Mouse (Mus musculus): ENCODE data around the gene Anp32e. TPM values are rescaled to one million over a fixed set of nuclear protein-coding genes. Genes with fewer than 3 reads are reported as not detected.
A peak's percentile ranks its signal among the peaks of the same experiment; 100 is the strongest.

Gene Anp32e
- polyA plus RNA-seq, 1 experiment from 2014 or later, result 110 TPM

GRCm38 (mm10) chr3:95987386-95988110 lies 58.5 kb downstream of the Anp32e start:
- Histone ChIP-seq H3K4me2 (ENCODE audit: low read length) (no peak overlapping the region), H3K27me3 (replicated peaks; ENCODE audit: control insufficient read depth, insufficient read depth, low read length) (no peaks in the 10 kb centered on the region), H3K36me3 (ENCODE audit: control insufficient read depth, insufficient read depth, low read length) (peaks cover 37% of the 10 kb centered on the region), H3K9ac (ENCODE audit: low read depth, low read length) (no peak overlapping the region), H3K4me3 (ENCODE audit: low read length) (no peak overlapping the region), H3K9me3 (ENCODE audit: control insufficient read depth, low read length) (no peaks in the 10 kb centered on the region), H3K27ac (ENCODE audit: low read depth, low read length) (no peak overlapping the region), H3K4me1 (ENCODE audit: control insufficient read depth, insufficient read depth, low read depth, low read length) (peaks cover 25% of the 10 kb centered on the region)
- WGBS, result 79% methylated on average over 6 of the region's 6 CpGs
- no peak for ATAC-seq

GRCm38 (mm10) chr3:95988138-95988537 lies 59.1 kb downstream of the Anp32e start:
- H3K9ac ChIP-seq (ENCODE audit: low read depth, low read length), result no peak overlapping the region
- ATAC-seq, result no peak
- no peak overlapping the region for H3K27ac ChIP-seq (ENCODE audit: low read depth, low read length)
- H3K4me2 ChIP-seq (ENCODE audit: low read length), result no peak overlapping the region
- peaks cover 31% of the 10 kb centered on the region for H3K4me1 ChIP-seq (ENCODE audit: control insufficient read depth, insufficient read depth, low read depth, low read length)
- H3K27me3 ChIP-seq (replicated peaks; ENCODE audit: control insufficient read depth, insufficient read depth, low read length), result no peaks in the 10 kb centered on the region
- H3K9me3 ChIP-seq (ENCODE audit: control insufficient read depth, low read length), result no peaks in the 10 kb centered on the region
- WGBS, result 94% methylated on average over 1 of the region's 1 CpGs
- H3K36me3 ChIP-seq (ENCODE audit: control insufficient read depth, insufficient read depth, low read length), result peaks cover 37% of the 10 kb centered on the region
- H3K4me3 ChIP-seq (ENCODE audit: low read length), result no peak overlapping the region

- peaks cover 39% of the 10 kb centered on the region for H3K4me1 ChIP-seq (ENCODE audit: control insufficient read depth, insufficient read depth, low read depth, low read length)
- 51% methylated on average over 10 of the region's 10 CpGs for WGBS
- no peaks in the 10 kb centered on the region for H3K9me3 ChIP-seq (ENCODE audit: control insufficient read depth, low read length)
- H3K4me3 ChIP-seq (ENCODE audit: low read length), result no peak overlapping the region
- no peak for ATAC-seq
- H3K4me2 ChIP-seq (ENCODE audit: low read length), result no peak overlapping the region
- H3K36me3 ChIP-seq (ENCODE audit: control insufficient read depth, insufficient read depth, low read length), result peaks cover 37% of the 10 kb centered on the region
- H3K9ac ChIP-seq (ENCODE audit: low read depth, low read length), result no peak overlapping the region
- no peaks in the 10 kb centered on the region for H3K27me3 ChIP-seq (replicated peaks; ENCODE audit: control insufficient read depth, insufficient read depth, low read length)
- H3K27ac ChIP-seq (ENCODE audit: low read depth, low read length), result no peak overlapping the region
These were observed 59.9 kb downstream of the Anp32e start for GRCm38 (mm10) chr3:95988969-95989368.

- no peak overlapping the region for H3K4me2 ChIP-seq (ENCODE audit: low read length)
- H3K27me3 ChIP-seq (replicated peaks; ENCODE audit: control insufficient read depth, insufficient read depth, low read length), result no peaks in the 10 kb centered on the region
- 89% methylated on average over 12 of the region's 12 CpGs for WGBS
- no peak overlapping the region for H3K4me3 ChIP-seq (ENCODE audit: low read length)
- no peak overlapping the region for H3K27ac ChIP-seq (ENCODE audit: low read depth, low read length)
- no peaks in the 10 kb centered on the region for H3K9me3 ChIP-seq (ENCODE audit: control insufficient read depth, low read length)
- H3K4me1 ChIP-seq (ENCODE audit: control insufficient read depth, insufficient read depth, low read depth, low read length), result peaks cover 37% of the 10 kb centered on the region
- H3K9ac ChIP-seq (ENCODE audit: low read depth, low read length), result no peak overlapping the region
- ATAC-seq, result no peak
- H3K36me3 ChIP-seq (ENCODE audit: control insufficient read depth, insufficient read depth, low read length), result peaks cover 37% of the 10 kb centered on the region
These were observed 61.4 kb downstream of the Anp32e start for GRCm38 (mm10) chr3:95990413-95990941.

DNA sequence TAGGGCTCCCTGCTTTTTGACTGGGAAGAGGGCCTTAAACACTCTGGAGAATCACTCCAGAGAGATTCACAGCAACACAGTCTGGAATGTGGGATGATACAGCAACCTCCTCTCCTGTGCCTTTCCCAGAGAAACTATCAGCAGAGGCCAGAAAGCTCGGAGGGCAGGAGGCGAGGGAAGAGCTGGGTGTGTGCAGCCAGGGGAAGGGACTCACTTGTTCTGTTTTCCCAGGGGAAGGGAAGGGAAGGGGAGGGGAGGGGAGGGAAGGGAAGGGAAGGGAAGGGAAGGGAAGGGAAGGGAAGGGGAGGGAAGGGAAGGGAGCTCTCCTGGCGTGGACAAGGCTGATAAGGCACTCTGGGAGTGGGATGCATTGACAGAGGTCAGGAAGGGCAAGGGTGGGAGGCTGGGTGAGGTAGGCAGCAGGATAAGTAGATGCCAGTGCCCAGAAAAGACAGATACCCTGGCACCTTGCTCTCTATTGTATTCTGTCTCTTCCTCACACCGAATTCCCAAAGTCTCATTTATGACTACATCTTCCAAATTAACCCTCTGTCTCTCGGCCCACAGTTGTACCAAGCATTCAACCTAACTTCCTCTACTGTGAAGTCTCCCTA lies 64.1 kb downstream of the Anp32e start:
- Histone ChIP-seq H3K4me3 (ENCODE audit: low read length) (peak overlapping the region; percentile 83), H3K4me1 (ENCODE audit: control insufficient read depth, insufficient read depth, low read depth, low read length) (peaks cover 38% of the 10 kb centered on the region), H3K27me3 (replicated peaks; ENCODE audit: control insufficient read depth, insufficient read depth, low read length) (no peaks in the 10 kb centered on the region), H3K9me3 (ENCODE audit: control insufficient read depth, low read length) (no peaks in the 10 kb centered on the region), H3K36me3 (ENCODE audit: control insufficient read depth, insufficient read depth, low read length) (peaks cover 36% of the 10 kb centered on the region), H3K27ac (ENCODE audit: low read depth, low read length) (peak overlapping the region; percentile 97; the same call in 1 of the 2 replicates), H3K4me2 (ENCODE audit: low read length) (peak overlapping the region; percentile 64), H3K9ac (ENCODE audit: low read depth, low read length) (peak overlapping the region; percentile 96)
- ATAC-seq, result no peak
- WGBS, result 20% methylated on average over 5 of the region's 5 CpGs

- peaks cover 38% of the 10 kb centered on the region for H3K4me1 ChIP-seq (ENCODE audit: control insufficient read depth, insufficient read depth, low read depth, low read length)
- H3K36me3 ChIP-seq (ENCODE audit: control insufficient read depth, insufficient read depth, low read length), result peaks cover 30% of the 10 kb centered on the region
- peak overlapping the region; percentile 83 for H3K4me3 ChIP-seq (ENCODE audit: low read length)
- 18% methylated on average over 4 of the region's 4 CpGs for WGBS
- no peaks in the 10 kb centered on the region for H3K9me3 ChIP-seq (ENCODE audit: control insufficient read depth, low read length)
- H3K9ac ChIP-seq (ENCODE audit: low read depth, low read length), result peak overlapping the region; percentile 96
- H3K27me3 ChIP-seq (replicated peaks; ENCODE audit: control insufficient read depth, insufficient read depth, low read length), result no peaks in the 10 kb centered on the region
- H3K4me2 ChIP-seq (ENCODE audit: low read length), result peak overlapping the region; percentile 64
- ATAC-seq, result no peak
- peak overlapping the region; percentile 97 for H3K27ac ChIP-seq (ENCODE audit: low read depth, low read length)
These were observed 64.8 kb downstream of the Anp32e start for GRCm38 (mm10) chr3:95993881-95994280.

DNA sequence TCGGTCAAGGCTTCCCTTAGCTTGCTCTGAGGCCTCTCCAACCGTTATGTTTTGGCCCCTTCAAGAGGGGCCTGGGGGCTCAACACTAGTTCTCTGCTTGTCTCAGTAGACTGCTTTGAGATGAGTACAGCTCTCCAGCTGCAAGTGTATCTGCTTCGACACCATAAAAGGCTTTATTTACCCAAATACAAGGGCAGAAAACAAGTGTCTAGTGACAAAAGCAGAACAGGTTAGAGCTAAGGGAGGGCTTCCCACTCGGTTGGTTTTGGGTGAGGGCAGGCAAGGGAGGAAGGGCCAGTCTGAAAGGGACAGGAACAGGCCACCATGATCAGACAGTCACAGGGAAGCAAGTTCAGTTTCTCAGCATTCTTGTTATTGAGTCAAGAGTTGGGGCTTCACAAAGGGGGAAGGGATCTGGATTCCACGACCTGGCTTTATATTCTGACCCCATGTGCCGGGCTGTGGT lies 65.4 kb downstream of the Anp32e start:
- H3K9me3 ChIP-seq (ENCODE audit: control insufficient read depth, low read length), result no peaks in the 10 kb centered on the region
- ATAC-seq, result no peak
- peak overlapping the region; percentile 64 for H3K4me2 ChIP-seq (ENCODE audit: low read length)
- H3K4me3 ChIP-seq (ENCODE audit: low read length), result peak overlapping the region; percentile 83
- H3K4me1 ChIP-seq (ENCODE audit: control insufficient read depth, insufficient read depth, low read depth, low read length), result peaks cover 38% of the 10 kb centered on the region
- H3K27me3 ChIP-seq (replicated peaks; ENCODE audit: control insufficient read depth, insufficient read depth, low read length), result no peaks in the 10 kb centered on the region
- H3K27ac ChIP-seq (ENCODE audit: low read depth, low read length), result peak overlapping the region; percentile 97
- 2% methylated on average over 6 of the region's 6 CpGs for WGBS
- peak overlapping the region; percentile 96 for H3K9ac ChIP-seq (ENCODE audit: low read depth, low read length)
- peaks cover 25% of the 10 kb centered on the region for H3K36me3 ChIP-seq (ENCODE audit: control insufficient read depth, insufficient read depth, low read length)

GRCm38 (mm10) chr3:95994975-95995801 lies 66.1 kb downstream of the Anp32e start:
- H3K27me3 ChIP-seq (replicated peaks; ENCODE audit: control insufficient read depth, insufficient read depth, low read length), result no peaks in the 10 kb centered on the region
- peak overlapping the region; percentile 64 for H3K4me2 ChIP-seq (ENCODE audit: low read length)
- H3K9ac ChIP-seq (ENCODE audit: low read depth, low read length), result peak overlapping the region; percentile 96
- H3K9me3 ChIP-seq (ENCODE audit: control insufficient read depth, low read length), result no peaks in the 10 kb centered on the region
- H3K27ac ChIP-seq (ENCODE audit: low read depth, low read length), result peak overlapping the region; percentile 97
- under 1% methylated on average over 50 of the region's 51 CpGs for WGBS
- H3K4me3 ChIP-seq (ENCODE audit: low read length), result peak overlapping the region; percentile 83
- H3K4me1 ChIP-seq (ENCODE audit: control insufficient read depth, insufficient read depth, low read depth, low read length), result peaks cover 38% of the 10 kb centered on the region
- peaks cover 17% of the 10 kb centered on the region for H3K36me3 ChIP-seq (ENCODE audit: control insufficient read depth, insufficient read depth, low read length)
- peak; percentile 67 for ATAC-seq

Data from hindbrain, embryonic 16.5 days (tissue).